Mouse (Mus musculus): ENCODE data around the gene Limch1. TPM values are rescaled to one million over a fixed set of nuclear protein-coding genes. Genes with fewer than 3 reads are reported as not detected.

The Limch1 gene
- total RNA-seq, 4 experiments from 2014 or later, result 112 to 133 (median 124) TPM

GRCm38 (mm10) chr5:67024459-67025050, 278.9 kb downstream of the Limch1 start:
- DNase-seq (ENCODE audit: low spot score in 2 of 2), result no peak

- no peak for DNase-seq (ENCODE audit: low spot score in 2 of 2)
Measured at GRCm38 (mm10) chr5:67025095-67025494, 279.5 kb downstream of the Limch1 start.

DNA sequence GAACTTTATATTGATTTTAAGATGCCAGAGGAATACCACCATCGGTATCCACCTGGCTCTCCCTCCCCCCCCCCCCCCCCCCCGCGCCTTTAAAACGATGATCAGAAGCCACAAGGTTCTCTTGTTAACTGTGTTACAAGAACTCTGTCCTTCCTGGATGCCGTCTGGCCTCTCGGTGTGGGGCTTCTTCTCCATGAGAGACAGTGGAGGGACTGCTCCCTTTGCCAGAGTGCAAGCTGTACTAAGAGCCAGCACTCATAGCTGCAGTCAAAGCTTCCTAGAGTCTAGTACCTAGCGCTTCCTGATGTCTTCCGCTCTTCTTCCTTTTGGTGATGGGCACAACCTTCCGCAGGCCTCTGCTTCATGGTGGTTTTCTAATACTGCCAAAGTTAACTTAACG, 280.0 kb downstream of the Limch1 start:
- DNase-seq (ENCODE audit: low spot score in 2 of 2), result no peak

DNA sequence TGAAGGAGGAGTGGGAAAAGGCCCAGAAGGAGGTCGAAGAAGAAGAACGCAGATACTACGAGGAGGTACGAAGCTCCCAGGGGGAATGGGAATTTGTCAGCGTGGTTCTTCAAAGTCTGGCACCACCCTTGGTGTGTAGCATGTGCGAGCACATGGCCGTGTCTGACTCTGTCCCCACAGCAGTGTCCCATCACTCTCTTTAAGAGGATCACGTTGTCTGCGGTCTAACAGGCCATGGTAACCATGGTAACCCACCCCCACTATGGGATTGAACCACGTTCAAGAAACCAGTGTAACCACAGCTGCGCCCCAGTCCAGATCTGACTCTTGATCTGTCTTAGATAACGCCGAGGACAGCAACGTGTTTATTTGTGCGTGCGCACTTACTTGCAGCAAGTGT, 283.2 kb downstream of the Limch1 start:
- no peak for DNase-seq (ENCODE audit: low spot score in 2 of 2)

DNA sequence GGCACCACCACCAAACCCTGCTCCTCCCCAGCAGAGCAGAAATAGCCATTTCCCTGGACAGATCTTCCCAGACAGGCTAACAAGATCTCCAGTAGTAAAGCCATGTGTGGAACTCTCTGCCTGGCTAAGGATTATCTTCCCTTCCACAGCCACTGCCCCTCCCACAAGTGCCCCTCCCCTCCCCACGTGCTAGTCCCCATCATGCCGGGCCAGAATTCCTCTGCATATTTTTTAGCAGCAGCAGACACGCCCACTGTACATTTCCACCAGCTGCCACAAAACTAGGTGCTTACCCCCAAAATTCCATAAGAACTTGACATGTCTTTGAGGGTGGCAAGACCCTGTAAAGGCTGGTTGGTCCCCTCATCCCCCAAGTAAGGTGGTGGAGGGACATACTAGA, 284.3 kb downstream of the Limch1 start:
- DNase-seq (ENCODE audit: low spot score in 2 of 2), result no peak

DNA sequence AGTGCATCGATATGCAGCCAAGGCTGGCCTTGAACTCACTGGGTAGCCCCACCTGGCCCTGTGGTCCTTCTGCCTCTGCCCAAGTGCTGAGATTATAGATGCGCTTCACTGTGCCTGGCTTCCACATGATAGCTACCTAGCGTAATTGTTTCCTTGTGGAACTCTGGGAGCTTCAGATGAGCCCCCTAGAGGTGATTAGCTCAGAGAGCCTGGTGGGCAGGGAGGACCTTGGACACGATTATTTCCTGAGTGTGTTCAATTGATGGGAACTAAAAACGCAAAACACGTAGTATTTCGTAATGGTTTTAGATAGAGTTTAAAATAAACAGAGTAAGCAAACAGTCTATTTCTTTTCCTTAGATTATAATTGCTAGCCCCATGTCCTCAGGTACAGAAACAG, 287.0 kb downstream of the Limch1 start:
- DNase-seq (ENCODE audit: low spot score in 2 of 2), result no peak

GRCm38 (mm10) chr5:67043932-67044331, 298.3 kb downstream of the Limch1 start:
- no peak for DNase-seq (ENCODE audit: low spot score in 2 of 2)

GRCm38 (mm10) chr5:67048003-67048402, 302.4 kb downstream of the Limch1 start:
- peak in 1 of 2 experiments; percentile 25 for DNase-seq (ENCODE audit: low spot score in 2 of 2)

- no peak for DNase-seq (ENCODE audit: low spot score in 2 of 2)
Measured at GRCm38 (mm10) chr5:67057803-67058202, 312.2 kb downstream of the Limch1 start.

- no peak for DNase-seq (ENCODE audit: low spot score in 2 of 2)
Measured at GRCm38 (mm10) chr5:67060519-67060918, 314.9 kb downstream of the Limch1 start.

DNA sequence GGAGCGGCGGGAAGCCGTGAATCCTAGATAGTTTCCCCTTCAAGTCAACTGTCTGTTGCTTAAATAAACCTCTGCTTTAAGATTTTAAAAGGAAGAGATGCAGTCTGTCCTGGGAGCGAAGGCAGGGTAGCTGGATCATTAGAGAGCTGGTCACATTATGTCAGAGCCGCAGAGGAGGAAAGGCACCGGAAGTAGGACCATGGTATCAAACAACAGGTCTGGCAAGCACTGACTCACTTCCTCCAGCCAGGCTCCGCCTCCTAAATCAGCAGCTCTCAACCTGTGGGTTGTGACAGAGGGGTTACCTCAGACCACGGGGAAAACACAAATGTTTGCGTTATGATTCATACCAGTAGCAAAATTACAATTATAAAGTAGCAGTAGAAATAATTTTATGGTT, 318.0 kb downstream of the Limch1 start:
- no peak for DNase-seq (ENCODE audit: low spot score in 2 of 2)

GRCm38 (mm10) chr5:67083117-67083516, 337.5 kb downstream of the Limch1 start:
- no peak for DNase-seq (ENCODE audit: low spot score in 2 of 2)

- DNase-seq (ENCODE audit: low spot score in 2 of 2), result no peak
Measured at GRCm38 (mm10) chr5:67090856-67091255, 345.2 kb downstream of the Limch1 start.

GRCm38 (mm10) chr5:67091766-67092165, 346.1 kb downstream of the Limch1 start:
- DNase-seq (ENCODE audit: low spot score in 2 of 2), result no peak

DNA sequence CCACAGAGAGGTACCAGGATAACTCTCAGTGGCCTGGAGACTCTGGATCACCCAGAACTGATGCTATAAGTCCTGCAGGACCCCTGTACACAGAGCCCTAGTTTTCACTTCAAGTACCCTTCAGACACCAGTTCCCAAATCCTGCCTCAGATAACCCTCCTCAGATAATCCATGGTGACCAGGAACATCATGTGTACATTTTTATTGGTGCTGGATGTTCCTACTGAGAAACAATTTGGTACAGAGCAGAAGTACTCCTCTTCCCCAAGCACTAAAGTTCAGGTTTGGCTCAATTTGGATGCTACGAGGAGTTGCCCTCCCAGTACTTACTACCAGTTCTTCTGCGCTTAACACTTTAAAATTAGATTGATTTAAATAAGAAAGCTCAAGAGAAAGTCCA, 348.4 kb downstream of the Limch1 start:
- no peak for DNase-seq (ENCODE audit: low spot score in 2 of 2)

GRCm38 (mm10) chr5:67095153-67095552, 349.5 kb downstream of the Limch1 start:
- no peak for DNase-seq (ENCODE audit: low spot score in 2 of 2)

DNA sequence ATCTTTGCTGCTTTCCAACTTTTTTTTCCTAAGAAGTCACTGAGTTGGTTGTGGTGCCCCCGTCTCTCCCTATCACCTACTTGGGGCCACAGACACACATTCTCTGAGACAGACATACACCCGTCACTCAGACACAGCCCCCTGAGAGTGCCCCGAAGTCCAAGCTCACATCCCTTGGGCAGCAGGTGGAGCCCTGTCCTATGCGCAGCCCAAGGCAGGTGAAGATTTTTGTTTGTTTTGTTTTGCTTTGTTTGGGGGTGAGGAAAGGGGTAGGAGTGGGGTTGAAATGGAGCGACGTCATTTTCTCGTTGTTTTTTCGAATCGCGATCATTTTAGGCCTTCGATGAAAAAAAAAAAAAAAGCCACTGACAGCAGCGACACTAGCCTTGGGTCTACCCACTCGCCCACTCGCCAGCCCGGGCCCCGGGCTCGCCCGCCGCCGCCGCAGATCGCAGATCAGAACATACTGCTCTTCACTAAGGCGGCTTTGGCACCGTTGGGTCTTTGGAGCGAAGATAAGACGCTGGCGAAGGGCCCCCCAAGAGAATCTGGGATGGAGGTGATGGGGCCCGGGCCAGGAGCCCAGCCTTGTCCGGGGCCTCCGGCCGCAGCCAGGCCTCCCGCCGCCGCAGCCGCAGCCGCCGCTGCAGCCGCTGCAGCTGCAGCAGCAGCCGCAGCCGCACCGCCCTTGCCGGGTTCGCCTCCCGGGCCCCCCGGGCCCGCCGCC, 350.2 kb downstream of the Limch1 start:
- DNase-seq (ENCODE audit: low spot score in 2 of 2), result no peak

DNA sequence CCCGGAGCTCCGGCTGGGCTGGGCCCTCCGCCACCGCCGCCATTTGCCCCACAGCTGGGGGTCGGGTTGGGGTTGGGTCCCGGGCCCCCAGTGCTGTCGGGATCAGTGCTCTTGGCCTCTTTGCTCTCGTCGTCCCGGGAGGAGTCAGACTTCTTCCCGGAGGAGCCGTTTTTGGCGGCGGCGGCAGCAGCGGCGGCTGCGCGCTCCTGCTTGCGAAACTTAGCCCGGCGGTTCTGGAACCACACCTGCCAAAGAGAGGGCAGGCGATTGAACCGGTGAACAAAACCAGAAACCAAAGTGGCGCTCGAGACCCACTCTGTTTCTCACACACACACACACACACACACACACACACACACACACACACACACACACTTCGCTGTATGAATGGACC, 350.7 kb downstream of the Limch1 start:
- no peak for DNase-seq (ENCODE audit: low spot score in 2 of 2)

- no peak for DNase-seq (ENCODE audit: low spot score in 2 of 2)
Measured at GRCm38 (mm10) chr5:67097106-67098050, 351.8 kb downstream of the Limch1 start.

GRCm38 (mm10) chr5:67098051-67098732, 352.6 kb downstream of the Limch1 start:
- DNase-seq (ENCODE audit: low spot score in 2 of 2), result no peak

DNA sequence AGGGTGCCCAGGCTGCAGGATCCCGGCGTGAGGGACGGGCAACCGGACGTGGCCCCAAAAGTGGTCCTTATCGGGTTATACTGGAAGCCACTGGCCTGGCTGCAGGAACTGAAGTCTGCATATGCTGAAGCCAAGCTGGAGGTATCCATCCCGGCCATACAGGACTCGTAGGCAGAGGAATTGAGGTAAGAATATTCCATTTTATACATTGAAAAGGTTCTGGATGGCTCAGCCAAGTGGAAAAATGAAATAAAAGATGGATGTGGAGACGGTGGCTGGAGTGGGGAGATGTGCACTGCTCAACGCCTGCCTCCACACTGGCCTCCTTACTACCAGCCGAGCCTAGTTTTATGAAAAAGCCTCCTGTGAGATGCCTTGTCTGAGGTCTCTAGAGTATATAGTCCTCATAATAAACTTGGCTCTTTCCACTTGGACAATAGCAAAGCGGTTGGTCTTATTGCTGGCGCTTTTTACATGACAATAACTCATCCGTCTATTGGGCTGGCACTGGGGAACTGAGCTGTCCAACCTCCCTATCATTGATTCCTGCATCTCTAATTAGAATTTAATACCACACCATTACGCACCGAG, 353.2 kb downstream of the Limch1 start, which contains the start of gene Phox2b:
TSS of gene Phox2b (minus strand) at position 569 of the 591 bp plus-strand sequence.
- no peak for DNase-seq (ENCODE audit: low spot score in 2 of 2)
